Mouse (Mus musculus) left cerebral cortex, adult 2 months (tissue): Measurements from ENCODE around the gene Sp8. TPM values are rescaled to one million over a fixed set of nuclear protein-coding genes. Genes with fewer than 3 reads are reported as not detected.

ENCODE experiments used
- DNase-seq, 2 experiments: peaks; one replicate each; pipeline ENCODE4 v3.0.0; 2021 to 2022; ENCODE audit warnings: low spot score in 2 of 2, mixed read lengths in 1 of 2; ENCODE audit errors: extremely low spot score in 1 of 2
- H3K27ac ChIP-seq: fragments of 200-600 bp; 2 replicates; pipeline ENCODE4 v1.8.1; 2022
- H3K4me3 ChIP-seq: fragments of 200-600 bp; 2 replicates; pipeline ENCODE4 v1.8.1; 2022
- CTCF ChIP-seq: fragments of 200-600 bp; IDR thresholded peaks from 2 replicates; pipeline ENCODE4 v1.8.1; 2022; ENCODE audit warnings: antibody characterized with exemption, mild to moderate bottlenecking, moderate library complexity
- intact Hi-C: fragments of 180-260 bp; cut with DNase I; formaldehyde crosslinking; loops from one replicate; pipeline ENCODE4 v1.15.1; 2025
- total RNA-seq, 2 experiments: library from RNA; stranded (reverse); gene quantifications; 2 replicates each; pipeline ENCODE4 v1.2.3; 2021

Gene Sp8
- total RNA-seq, 2 experiments from 2014 or later: 1.7 to 2.3 TPM

GRCm38 (mm10) chr12:118850851-118851410 lies 4.8 kb downstream of the Sp8 start:
- DNase-seq: no peak
- intact Hi-C loops: loop anchor here (5.0 to 10.0 kb wide), 3 partner anchors 656 to 1466 kb away; partner anchors contain the start of gene Dnah11
- H3K27ac ChIP-seq: no peak overlapping the region
- no peak overlapping the region for H3K4me3 ChIP-seq
- no peak for TF ChIP-seq CTCF

GRCm38 (mm10) chr12:118853331-118853730 lies 7.2 kb downstream of the Sp8 start:
- H3K4me3 ChIP-seq: no peak overlapping the region
- DNase-seq: no peak
- intact Hi-C loops: loop anchor here (5.0 to 10.0 kb wide), 3 partner anchors 659 to 1469 kb away; partner anchors contain the start of gene Dnah11
- TF ChIP-seq CTCF: no peak
- H3K27ac ChIP-seq: no peak overlapping the region

GRCm38 (mm10) chr12:118854401-118854800 lies 8.3 kb downstream of the Sp8 start:
- H3K27ac ChIP-seq: no peak overlapping the region
- TF ChIP-seq CTCF: no peak
- intact Hi-C loops: loop anchor here (2.0 to 10.0 kb wide), 6 partner anchors 398 to 1470 kb away; partner anchors contain the start of gene Dnah11
- no peak overlapping the region for H3K4me3 ChIP-seq
- DNase-seq: no peak

- Histone ChIP-seq H3K27ac (no peak overlapping the region), H3K4me3 (peak overlapping the region; percentile 22; the same call in 1 of the 2 replicates)
- intact Hi-C loops: loop anchor here (1.0 to 10.0 kb wide), 7 partner anchors 398 to 1470 kb away; partner anchors contain the start of gene Dnah11
- DNase-seq: peak; percentile 67 to 73
- TF ChIP-seq CTCF: peak; percentile 82
Measured at GRCm38 (mm10) chr12:118854831-118855453, 8.8 kb downstream of the Sp8 start.

GRCm38 (mm10) chr12:118856151-118856550 lies 10.0 kb downstream of the Sp8 start:
- DNase-seq: no peak
- intact Hi-C loops: loop anchor here (10.0 kb wide), 2 partner anchors 661 to 1471 kb away; partner anchors contain the start of gene Dnah11
- Histone ChIP-seq H3K4me3 (no peak overlapping the region), H3K27ac (no peak overlapping the region)
- TF ChIP-seq CTCF: no peak

GRCm38 (mm10) chr12:118872673-118873072 lies 26.5 kb downstream of the Sp8 start:
- no peak for TF ChIP-seq CTCF
- no peak overlapping the region for H3K4me3 ChIP-seq
- no peak for DNase-seq
- intact Hi-C loops: no loop called here
- no peak overlapping the region for H3K27ac ChIP-seq

- no peak for TF ChIP-seq CTCF
- no peak for DNase-seq
- intact Hi-C loops: no loop called here
Measured at GRCm38 (mm10) chr12:118882790-118883189, 36.7 kb downstream of the Sp8 start.

GRCm38 (mm10) chr12:118887964-118888363 lies 41.8 kb downstream of the Sp8 start:
- Histone ChIP-seq H3K27ac (no peak overlapping the region), H3K4me3 (no peak overlapping the region)
- no peak for TF ChIP-seq CTCF
- DNase-seq: no peak
- intact Hi-C loops: no loop called here

More at GRCm38 (mm10) chr12:118882790-118883189, 36.7 kb downstream of the Sp8 start:
- no peak overlapping the region for H3K4me3 ChIP-seq
- no peak overlapping the region for H3K27ac ChIP-seq

Other genes starting within 250 kb of the Sp8 start
- gene Abcb5, start 120.1 kb downstream of the Sp8 start, total RNA-seq: not detected